Mouse (Mus musculus) liver, adult (tissue): ENCODE data around the gene Nsrp1.

Experiments
- GATA4 ChIP-seq: IDR thresholded peaks from 2 replicates; pipeline ENCODE4 v1.6.1; 2014; ENCODE audit warnings: mild to moderate bottlenecking, low read length; ENCODE audit not compliant: insufficient replicate concordance

Nsrp1 gene

DNA sequence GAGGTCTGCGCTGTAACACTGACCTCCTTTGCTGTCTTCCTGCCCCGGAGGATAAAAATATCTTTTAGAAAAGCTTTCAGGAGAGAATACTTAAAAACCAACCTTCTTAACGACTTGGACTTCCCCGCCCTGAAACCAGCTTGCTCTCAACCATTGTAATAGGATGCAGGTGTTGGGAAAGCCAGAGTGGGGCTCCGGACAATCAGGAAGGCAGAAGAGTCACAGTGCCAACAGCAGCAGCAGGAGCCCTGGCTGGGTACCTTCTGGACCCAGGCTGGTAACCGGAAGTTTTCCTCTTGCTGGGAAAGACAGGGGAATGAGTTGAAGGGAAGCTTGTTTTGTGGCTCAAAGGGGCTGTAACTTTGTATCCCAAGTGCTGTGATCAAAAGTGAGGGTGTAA lies 71.6 kb downstream of the Nsrp1 start:
- TF ChIP-seq GATA4: no peak

DNA sequence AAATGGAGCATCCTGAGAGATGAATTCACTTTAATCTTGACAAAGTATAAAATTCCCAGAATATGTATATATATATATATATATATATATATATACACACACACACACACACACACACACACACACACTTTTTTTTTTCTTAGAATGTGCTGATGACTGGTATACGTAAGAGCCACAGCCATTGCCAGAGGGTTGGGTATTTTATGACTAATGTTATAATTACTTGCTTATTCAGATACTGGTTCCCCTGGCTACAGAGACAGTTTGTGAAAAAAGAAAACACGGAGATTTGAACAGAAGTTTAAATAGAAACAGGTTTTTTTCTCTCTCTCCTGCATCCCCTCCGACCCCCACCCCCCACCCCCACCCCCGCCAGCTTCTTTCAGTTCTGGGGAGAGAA lies 72.4 kb downstream of the Nsrp1 start:
- TF ChIP-seq GATA4: no peak

DNA sequence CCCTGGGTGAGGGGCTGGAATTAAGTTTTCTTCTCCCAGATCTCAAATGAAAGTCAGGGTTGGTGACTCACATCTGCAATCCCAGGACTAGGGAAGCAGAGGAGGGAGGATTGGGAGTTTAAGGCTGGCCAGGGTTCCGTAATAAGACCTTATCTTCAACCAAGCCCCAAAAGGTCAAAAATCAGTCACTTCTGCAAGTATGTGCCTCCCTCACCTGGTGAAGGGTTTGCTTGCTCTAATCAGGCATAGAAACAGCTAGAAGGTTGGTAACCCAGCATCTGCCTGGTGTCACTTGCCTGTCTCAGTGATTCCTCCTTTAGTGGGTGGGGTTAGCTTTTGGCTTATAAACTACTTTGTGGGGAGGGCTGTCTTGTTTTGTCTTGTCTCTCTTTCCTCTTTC lies 75.9 kb downstream of the Nsrp1 start:
- TF ChIP-seq GATA4: no peak

DNA sequence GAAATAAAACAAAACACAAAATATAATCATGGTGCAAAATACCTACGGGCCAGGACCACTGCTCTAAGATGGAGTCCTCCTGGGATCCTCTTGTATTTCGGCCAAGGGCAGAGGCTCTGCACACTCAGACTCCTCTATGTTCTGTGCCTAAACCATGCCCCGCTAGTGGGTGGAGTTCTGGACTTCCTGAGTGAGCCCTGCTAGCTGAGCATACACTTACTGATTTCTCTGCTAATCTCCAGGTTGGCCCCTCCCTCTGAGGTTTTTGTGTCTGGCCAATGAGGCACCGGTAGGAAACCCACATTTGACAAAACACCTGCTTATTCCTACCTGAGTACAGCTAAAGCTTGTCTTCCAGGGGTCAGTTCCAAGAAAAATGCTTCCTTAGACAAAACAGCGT lies 77.5 kb downstream of the Nsrp1 start:
- TF ChIP-seq GATA4: no peak

DNA sequence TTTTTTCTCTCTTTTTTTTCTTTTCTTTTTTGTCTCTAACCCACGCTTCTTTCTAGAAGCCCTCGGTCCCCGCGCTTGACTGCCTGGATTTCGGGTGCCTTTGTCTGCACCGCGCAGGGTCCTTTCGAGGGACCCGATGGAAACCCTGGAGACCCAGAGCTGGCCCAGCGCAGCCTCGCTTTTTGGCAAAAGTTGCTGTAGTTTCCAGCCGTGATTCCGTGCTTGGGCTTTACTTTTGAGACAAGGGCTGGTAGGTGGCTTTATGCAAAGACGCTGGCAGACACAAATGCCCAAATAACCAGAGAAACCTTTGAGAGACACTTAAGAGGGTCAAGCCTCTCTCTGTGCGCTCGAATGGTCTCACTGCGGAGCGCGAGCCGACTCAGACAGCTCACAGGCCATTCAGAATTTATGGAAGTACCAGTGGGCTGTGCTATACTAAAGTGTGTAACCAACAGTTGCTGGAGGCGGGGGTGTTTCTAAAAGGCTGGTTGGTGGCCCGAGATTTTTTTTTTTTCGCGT lies 79.5 kb downstream of the Nsrp1 start:
- no peak for TF ChIP-seq GATA4

DNA sequence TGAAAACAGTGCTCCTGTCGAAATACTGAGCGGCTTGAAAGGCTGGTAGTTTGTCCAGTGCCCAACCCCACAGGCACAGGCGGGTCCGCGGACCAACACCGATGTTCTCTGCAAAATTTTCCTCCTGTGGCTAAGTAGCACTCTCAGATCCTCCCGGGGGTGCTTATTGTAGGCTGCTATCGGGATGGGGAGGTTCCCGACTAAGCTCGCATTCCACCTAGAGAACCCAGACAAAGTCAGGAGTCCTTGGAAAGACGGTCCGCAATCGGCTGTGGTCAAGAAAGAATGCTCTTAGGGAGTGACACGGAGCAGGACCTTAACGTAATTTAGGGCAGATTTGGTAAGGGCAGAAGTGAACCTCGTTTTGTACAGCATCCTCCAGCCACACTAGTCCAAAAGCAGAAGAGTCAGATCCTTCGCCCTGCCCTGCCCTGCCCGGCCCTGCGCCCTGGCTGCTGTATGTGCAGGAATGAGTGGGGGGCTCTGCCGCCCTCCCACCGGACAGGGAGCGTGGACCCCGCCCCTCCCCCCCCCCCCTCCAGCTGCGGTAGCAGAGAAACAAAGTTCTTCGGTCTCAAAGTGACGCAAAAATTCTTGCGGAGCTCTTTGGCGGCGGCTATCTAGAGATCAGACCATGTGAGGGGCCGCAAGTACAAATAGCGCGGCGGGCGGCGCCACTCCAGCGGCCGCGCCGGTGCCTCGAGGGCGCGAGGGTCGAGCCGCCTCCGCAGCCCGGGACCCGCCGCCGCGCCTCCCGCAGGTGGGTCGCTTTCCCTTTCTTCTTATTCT lies 80.1 kb downstream of the Nsrp1 start, which contains the start of gene Slc6a4:
Slc6a4 (plus strand) TSS at position 688 of the 789 bp plus-strand sequence.
- no peak for TF ChIP-seq GATA4

DNA sequence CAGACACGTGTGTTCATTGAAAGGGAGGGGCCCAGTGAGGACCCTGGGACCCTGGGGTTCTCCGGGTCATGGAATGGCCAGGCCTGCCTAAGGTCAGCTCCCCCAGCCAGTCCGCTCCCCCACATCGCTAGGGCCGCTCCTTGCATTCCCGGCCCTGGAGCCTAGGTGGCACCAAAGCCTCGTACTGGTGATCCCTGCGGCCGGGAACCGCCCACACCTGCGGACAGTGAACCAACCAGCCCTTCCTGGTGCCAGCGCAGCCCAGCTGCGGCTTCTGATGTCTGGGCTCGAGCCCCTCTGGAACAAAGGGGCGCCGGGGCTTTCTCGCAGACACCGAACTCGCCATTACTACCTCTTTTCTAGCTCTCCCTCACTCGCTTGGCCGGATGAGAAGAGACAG lies 80.9 kb downstream of the Nsrp1 start:
- TF ChIP-seq GATA4: no peak

DNA sequence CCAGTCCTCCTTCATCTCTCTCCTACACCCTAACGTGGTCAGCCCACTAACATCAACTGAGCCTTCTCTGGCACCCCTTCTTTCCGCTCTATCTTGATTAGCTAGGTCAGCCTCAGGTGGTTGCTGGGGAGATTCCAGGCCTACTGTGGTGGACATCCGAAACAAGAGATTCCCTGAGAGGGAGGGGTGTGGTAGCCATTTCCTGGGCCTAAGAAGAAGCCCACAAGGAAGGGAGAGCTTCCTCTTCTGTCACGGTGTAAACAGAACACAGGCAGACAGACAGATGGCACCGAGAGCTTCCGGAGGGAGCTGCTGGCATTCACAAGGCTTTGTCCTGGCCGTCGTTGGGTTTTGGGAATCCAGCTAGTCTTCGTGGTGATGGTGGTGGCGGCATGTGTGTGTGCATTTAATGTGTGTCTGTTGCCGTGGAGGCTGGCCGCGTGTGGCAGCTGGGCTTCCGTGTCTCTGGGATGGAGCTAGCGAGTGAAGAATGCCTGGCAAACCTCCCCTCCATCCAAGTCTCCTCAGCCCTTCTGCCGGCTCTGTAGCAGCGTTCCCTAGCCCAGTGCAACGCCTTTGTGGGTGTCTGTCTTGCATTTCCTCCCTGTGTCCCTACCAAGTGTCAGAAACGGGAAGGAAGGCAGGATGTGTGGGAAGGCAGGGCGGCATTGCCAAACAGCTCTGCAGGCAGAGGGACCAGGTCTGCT lies 82.1 kb downstream of the Nsrp1 start:
- no peak for TF ChIP-seq GATA4
